Mouse (Mus musculus): ENCODE measurements around the gene Myh7.
"Not testable (repeated sequence)": the region's sequence is repeated elsewhere in the genome, so short reads cannot be mapped to it uniquely, and the experiment has no call there.

- TF ChIP-seq CTCF, EP300 (IDR thresholded peaks at IDR 0.05): not testable (repeated sequence)
Measured at GRCm38 (mm10) chr14:54972786-54973185, 21.6 kb downstream of the Myh7 start.
